Mouse (Mus musculus) mesoderm, embryonic 11.5 days (tissue): ENCODE data around the gene Adam10.

Source experiments
- DNase-seq: peaks from one replicate; pipeline ENCODE4 v3.0.0-alpha.2; 2012; ENCODE audit warnings: low read depth, low spot score

Gene Adam10

GRCm38 (mm10) chr9:70775517-70775916 lies 96.7 kb downstream of the Adam10 start:
- no peak for DNase-seq

DNA sequence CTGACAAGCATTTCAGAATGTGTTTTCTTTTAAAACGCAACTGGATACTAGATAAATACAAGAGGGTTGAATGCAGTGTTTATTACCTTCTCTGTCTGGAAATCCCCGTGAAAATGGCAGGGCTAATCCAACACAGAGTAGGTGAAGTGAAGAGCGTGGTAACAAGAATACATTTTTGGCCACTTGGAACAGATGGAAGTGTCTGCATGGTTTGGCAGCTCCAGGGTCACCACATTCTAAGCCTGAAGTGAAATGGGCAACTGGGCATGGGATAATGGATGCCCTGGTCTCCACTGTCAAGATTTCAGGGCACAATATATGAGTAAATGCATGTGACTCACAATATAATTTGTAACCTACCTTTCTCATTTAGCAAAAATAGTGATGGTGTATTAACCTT lies 103.4 kb downstream of the Adam10 start:
- DNase-seq: no peak

GRCm38 (mm10) chr9:70788705-70789104 lies 109.9 kb downstream of the Adam10 start:
- no peak for DNase-seq

GRCm38 (mm10) chr9:70790621-70791020 lies 111.8 kb downstream of the Adam10 start:
- no peak for DNase-seq

- peak; percentile 69 for DNase-seq
Measured at GRCm38 (mm10) chr9:70794643-70795438, 116.0 kb downstream of the Adam10 start.

DNA sequence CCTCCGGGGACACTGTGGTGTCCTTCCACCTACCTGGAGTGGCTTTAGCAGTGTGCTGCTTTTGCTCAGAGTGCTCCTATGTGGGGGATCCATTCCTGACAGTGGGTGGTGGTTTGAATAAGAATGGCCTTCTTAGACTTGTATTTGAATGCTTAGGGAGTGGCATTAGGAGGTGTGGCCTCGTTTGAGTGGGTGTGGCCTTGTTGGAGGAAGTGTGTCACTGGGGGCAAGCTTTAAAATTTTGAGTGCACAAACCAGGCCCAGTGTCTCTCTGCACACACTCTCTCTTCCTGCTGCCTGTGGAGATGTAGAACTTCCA lies 116.6 kb downstream of the Adam10 start:
- no peak for DNase-seq

DNA sequence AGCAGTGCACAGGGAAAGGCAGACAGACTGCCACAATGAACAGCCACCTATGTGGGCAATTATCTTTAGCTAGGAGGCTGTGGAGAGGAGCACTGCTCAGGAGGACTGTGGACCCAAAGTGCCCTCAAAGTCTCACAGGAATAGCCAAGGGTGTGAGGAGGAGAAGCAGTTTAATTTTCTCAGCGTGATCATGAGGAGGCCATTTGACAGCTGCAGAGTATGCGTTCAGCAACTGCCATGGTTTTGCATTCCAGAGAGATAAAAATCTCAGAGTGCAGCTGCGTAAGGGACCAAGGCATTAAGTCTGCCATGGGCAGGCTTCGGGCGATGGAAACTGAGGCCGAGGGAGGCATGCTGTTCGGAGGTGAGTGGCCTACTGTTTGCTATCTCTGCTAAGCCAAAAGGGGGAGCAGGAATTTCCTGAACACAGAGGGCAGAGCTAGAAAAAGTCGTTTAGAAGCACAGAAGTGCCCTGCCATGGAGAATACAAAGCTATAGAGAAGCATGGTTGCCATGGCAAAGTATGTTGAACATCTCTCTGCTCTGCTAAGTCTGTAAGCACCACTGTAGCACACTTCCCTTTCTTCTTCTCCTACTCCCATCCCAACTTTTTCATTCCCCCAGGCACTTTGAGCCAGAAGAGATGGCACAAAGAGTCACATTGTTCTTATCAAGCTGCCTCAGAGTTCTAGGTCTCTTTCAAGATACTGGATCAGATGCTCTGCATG lies 122.0 kb downstream of the Adam10 start:
- DNase-seq: no peak

GRCm38 (mm10) chr9:70801761-70802160 lies 123.0 kb downstream of the Adam10 start:
- no peak for DNase-seq

GRCm38 (mm10) chr9:70802816-70803215 lies 124.0 kb downstream of the Adam10 start:
- no peak for DNase-seq

GRCm38 (mm10) chr9:70806069-70806468 lies 127.3 kb downstream of the Adam10 start:
- no peak for DNase-seq

GRCm38 (mm10) chr9:70807714-70808113 lies 128.9 kb downstream of the Adam10 start:
- DNase-seq: no peak

DNA sequence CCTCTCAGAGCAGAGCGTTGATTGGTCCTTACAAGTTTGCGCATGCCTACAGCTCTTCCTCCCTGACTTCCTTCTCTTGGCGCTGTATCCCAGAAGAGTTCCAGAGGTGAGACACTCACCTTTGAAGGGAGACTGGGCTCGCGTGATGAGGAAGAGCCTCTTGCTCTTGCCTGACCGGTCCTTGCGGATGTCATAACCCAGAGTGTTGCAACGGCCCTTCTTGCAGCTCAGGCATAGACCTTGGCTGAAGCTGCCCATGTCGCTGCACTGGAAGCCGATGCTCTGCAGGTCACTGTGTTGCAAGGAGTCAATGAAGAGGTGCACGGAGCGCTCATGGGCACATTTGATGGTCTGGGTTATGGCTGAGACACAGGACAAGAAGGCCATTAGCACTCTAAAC lies 133.8 kb downstream of the Adam10 start:
- no peak for DNase-seq

DNA sequence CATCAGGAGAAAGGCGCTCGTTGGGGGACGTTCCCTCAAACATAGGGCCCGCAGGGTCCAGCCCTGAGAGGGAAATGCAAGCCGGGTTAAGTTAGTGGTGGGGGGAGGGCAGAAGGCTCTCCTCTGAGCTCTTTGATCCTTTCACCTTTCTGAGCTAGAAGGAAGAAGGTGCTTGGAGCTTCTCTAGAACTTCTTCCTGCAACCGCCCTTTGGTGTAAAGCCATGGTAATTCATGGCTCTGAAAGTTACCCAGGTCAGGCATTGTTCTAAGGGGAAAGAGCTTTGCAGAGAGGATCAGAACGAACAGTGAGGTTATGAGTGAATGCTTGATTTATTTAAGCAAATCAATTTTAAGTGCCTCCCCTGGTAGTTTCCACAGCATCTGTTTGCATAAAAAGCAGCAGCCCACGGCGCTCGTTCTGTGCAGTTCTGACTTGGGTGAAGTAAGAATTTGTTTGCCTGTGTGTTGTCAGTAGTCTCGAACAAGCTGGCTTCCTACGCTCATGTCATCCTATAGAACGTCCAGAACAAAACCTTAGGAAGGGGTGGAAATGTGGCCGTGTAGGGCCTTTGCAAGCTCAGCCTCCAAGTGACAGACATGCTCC lies 138.0 kb downstream of the Adam10 start:
- DNase-seq: no peak

- DNase-seq: no peak
Measured at GRCm38 (mm10) chr9:70817396-70817795, 138.6 kb downstream of the Adam10 start.

GRCm38 (mm10) chr9:70818739-70819138 lies 139.9 kb downstream of the Adam10 start:
- no peak for DNase-seq

- no peak for DNase-seq
Measured at GRCm38 (mm10) chr9:70824103-70824502, 145.3 kb downstream of the Adam10 start.

- no peak for DNase-seq
Measured at GRCm38 (mm10) chr9:70827911-70828310, 149.1 kb downstream of the Adam10 start.
